Mouse (Mus musculus): Measurements from ENCODE around the gene Lrrc36.

The Lrrc36 gene

DNA sequence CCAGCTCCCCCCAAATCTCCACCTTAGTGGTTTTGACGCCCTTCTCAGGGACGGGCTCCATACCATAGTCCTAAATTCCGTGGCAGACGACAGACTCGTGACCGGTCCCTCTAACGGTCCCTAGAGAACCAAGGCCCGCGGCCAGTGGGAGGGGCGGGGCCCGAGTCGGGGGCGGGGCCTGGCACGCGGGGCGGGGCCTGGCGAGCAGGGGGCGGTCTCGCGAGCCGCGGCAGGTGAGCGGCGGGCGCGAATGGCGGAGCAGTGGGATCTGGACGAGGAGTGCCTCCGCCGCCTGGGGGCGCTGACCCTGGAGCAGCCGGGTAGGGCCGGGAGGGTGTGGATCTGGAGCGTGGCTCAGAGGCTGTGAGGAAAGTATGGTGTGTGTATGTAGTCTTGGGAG, at the start of gene Lrrc36, which contains the start of gene Kctd19:
Gene Lrrc36 (plus strand): TSS at position 181 of the 400 bp plus-strand sequence.
Gene Kctd19 (minus strand): TSS at position 112 of the 400 bp plus-strand sequence.
- DNase-seq (ENCODE audit: low spot score) = peak; percentile 76

DNA sequence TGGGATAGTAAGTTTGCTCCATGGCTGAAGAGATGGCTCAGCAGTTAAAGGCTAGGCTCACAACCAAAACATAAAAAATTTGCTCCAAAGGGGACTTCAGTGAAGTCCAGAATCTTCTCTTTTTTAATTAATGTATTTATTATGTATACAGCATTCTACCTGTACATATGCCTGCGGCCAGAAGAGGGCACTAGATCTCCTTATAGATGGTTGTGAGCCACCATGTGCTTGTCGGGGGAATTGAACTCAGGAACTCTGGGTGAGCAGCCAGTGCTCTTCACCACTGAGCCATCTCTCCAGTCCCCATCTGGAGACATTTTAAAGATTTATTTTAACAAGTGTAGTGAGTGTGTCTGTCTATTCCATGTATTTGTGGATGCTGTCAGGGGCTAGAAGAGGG, 46.3 kb upstream of the Lrrc36 start:
- peak; percentile 32 for DNase-seq (ENCODE audit: low spot score)

DNA sequence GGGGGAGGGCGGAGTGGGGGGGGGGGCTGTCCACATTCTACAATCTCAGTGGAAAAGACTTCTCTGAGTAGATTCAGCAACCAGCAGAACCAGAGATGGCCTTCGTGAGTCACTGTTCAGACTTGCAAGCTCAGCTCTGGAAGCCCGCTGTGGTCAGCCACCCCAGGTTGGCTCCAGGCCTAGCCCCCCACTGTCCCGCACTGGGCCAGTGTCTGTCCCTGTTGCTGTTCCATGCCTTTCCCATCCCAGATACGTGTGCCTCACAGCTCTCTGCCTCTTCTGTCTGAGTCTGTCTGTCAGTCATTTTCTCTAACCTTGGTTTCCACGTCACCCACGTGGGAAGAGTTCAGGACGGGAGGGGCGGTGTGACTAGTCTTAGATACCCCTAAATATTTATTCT, 40.9 kb upstream of the Lrrc36 start:
- no peak for DNase-seq (ENCODE audit: low spot score)

- DNase-seq (ENCODE audit: low spot score) = no peak
These were observed 40.3 kb upstream of the Lrrc36 start, which contains the start of gene Plekhg4 for GRCm38 (mm10) chr8:105373032-105373431. Gene Plekhg4, plus strand, starts transcription at chr8:105373274.

GRCm38 (mm10) chr8:105374513-105374966, 38.8 kb upstream of the Lrrc36 start:
- peak; percentile 70 for DNase-seq (ENCODE audit: low spot score)

GRCm38 (mm10) chr8:105378673-105379072, 34.7 kb upstream of the Lrrc36 start:
- no peak for DNase-seq (ENCODE audit: low spot score)

DNA sequence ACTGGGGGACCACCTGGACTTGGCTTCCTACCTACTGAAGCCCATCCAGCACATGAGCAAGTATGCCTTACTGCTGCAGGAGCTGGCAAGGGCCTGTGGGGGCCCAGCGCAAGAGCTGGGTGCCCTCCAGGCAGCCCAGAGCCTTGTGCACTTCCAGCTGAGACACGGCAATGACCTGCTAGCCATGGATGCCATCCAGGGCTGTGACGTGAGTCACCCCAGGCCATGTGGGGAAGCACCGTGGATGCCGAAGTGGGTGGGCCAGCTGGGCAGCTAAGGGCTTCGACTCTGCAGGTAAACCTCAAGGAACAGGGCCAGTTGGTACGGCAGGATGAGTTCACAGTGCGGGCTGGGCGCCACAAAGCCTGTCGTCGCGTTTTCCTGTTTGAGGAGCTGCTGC, 33.1 kb upstream of the Lrrc36 start:
- no peak for DNase-seq (ENCODE audit: low spot score)

DNA sequence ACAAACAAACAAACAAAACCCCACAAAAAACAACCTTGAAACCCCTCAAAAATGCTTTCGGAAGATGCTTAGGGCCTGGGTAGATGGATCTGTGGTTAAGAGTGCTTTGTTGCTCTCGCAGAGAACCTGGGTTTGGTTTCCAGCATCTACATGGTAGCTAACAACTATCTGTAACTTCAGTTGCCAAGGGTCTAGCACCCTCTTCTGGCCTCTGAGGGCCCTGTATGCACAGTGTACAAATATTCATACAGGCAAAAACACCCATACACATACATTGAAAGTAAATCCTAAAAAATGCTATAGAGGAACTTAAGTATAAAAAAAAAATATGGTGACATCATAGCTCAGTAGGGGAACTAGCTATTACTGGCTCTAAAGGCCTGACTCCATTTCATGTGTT, 29.3 kb upstream of the Lrrc36 start:
- no peak for DNase-seq (ENCODE audit: low spot score)

GRCm38 (mm10) chr8:105387151-105387550, 26.2 kb upstream of the Lrrc36 start:
- DNase-seq (ENCODE audit: low spot score) = no peak

DNA sequence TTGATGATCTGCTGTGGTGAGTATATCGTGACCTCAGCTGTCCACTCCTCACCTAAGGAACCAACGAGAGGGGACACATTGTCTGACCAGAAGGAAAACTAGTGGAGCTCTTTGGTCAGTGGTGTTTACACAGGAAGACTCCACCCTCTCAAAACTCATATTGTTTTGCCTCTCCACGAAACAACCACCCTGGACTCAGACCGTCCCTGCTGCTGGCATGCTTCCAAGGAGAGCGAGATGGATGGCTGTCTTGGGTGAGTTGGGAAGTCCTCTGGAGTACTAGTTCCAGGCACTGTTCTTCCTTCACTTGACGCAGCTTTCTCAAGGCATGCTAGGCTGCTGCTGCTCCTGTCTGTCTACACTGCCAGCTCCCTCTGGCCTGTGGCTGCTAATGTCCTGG, 24.3 kb upstream of the Lrrc36 start:
- no peak for DNase-seq (ENCODE audit: low spot score)

GRCm38 (mm10) chr8:105393089-105393787, 20.1 kb upstream of the Lrrc36 start:
- no peak for DNase-seq (ENCODE audit: low spot score)

DNA sequence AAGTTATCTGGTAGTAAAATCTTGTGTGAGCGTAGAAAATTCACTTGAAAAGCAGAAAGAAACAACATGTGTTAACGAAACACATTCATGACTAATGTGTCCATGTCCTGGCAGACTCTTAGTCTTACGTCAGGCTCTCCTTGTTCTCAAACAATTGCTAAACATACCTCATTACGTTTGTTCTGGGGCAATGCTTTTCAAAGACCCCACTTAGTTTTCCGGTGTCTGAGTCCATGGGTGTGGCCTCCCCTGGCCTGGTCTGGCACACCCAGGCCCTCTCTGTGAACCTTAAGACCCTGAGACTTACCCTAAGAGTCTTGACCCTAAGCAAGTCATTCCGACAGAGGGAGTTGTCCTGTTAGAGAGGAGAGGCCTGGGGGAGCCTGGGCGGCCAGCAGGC, 19.5 kb upstream of the Lrrc36 start:
- DNase-seq (ENCODE audit: low spot score) = no peak

DNA sequence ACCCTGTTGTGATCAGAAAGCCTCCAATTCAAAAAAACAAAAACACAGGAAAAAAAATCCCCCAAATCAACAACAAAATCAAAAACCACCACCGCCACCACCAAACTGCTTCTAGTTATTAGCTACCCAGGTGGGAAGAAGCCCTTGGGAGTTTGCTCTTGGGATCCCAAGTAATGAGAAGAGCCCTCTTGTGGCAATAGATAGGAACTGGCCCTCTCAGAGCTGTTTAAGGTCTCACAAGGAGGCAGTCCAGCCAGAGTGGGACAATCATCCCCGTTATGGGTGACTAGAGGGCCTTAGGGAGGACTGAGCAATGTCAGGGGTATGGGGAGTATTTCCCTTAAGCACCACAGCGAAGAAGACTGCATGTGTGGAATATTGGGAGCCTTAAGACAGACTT, 15.6 kb upstream of the Lrrc36 start:
- DNase-seq (ENCODE audit: low spot score) = peak; percentile 62

- DNase-seq (ENCODE audit: low spot score) = no peak
These were observed 13.4 kb upstream of the Lrrc36 start for GRCm38 (mm10) chr8:105400016-105400415.

DNA sequence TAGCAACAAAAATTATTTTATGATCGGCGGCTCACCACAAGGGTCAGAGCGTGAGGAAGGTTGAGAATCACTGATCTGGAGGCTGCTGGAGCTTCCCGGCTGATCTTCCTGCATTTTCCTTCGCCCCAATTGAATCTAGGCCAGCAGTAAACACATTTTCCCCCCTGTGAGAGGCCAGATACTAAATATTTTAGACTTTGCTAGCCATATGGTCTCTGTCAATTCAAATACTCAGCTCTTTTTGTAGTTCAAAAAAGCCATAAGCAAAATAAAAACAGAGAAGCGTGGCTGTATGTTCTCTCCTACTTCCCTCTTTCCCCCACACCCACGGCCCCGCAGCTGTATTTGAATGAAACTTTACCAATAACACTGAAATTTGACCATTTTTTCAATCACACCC, 9.9 kb upstream of the Lrrc36 start:
- no peak for DNase-seq (ENCODE audit: low spot score)

GRCm38 (mm10) chr8:105404496-105404895, 8.9 kb upstream of the Lrrc36 start:
- no peak for DNase-seq (ENCODE audit: low spot score)

DNA sequence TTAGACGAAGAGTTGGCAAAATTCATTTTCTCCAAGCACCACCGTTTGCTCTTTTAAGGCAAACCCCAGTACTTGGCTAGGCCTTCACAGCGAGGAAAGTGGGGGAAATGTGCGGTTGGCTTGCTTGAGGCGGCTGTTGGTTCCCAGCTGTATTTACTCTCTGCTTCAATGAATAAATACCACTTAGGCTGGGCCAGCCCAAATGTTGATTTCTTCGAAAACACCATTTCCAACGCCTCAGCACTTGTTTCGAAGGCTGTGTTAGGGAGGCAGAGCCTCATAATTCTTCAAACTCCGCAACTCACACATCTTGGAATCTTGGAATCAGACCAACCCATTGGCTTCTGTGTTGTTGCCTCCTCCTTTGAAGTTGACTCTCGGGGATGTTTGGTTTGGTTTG, 7.0 kb upstream of the Lrrc36 start:
- DNase-seq (ENCODE audit: low spot score) = no peak

GRCm38 (mm10) chr8:105408331-105408730, 5.0 kb upstream of the Lrrc36 start:
- no peak for DNase-seq (ENCODE audit: low spot score)

GRCm38 (mm10) chr8:105409947-105410346, 3.4 kb upstream of the Lrrc36 start:
- DNase-seq (ENCODE audit: low spot score) = no peak

DNA sequence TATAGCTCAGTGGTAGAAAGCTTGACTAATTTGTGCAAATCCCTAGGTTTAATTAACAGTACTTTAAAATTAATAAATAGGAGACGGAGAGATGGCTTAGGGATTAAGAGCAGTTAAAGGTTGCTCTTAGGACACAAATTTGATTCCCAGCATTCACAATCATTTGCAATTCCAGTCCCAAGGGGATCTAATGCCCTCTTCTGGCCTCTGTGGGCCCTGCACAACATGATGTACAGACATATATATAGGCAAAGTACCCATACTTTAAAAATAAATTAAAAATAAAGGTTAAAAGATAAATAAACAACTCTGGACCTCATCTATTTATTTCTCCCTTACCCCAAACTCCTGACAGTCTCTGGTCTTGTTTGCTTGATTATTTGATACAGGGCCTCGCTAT, 5.6 kb downstream of the Lrrc36 start:
- DNase-seq (ENCODE audit: low spot score) = no peak

DNA sequence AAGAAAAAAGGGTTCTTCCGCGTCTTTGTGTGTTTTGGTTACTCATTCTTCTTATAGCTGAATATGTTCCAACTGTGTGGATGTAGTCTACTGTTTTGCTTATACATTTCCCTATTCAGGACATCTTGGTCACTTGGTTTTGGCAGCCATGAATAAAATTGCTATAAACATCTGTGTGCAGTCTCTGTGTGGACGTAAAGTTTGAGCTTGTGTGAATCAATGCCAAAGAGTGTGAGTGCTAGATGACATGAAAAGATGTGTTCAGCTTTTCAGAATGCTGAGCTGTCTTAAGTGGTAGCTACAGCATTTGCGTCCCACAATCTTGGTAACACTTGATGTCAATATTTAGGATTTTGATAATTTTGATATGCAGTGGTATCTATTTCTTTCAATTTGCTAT, 6.4 kb downstream of the Lrrc36 start:
- DNase-seq (ENCODE audit: low spot score) = no peak

- no peak for DNase-seq (ENCODE audit: low spot score)
These were observed 8.6 kb downstream of the Lrrc36 start for GRCm38 (mm10) chr8:105422006-105422405.

DNA sequence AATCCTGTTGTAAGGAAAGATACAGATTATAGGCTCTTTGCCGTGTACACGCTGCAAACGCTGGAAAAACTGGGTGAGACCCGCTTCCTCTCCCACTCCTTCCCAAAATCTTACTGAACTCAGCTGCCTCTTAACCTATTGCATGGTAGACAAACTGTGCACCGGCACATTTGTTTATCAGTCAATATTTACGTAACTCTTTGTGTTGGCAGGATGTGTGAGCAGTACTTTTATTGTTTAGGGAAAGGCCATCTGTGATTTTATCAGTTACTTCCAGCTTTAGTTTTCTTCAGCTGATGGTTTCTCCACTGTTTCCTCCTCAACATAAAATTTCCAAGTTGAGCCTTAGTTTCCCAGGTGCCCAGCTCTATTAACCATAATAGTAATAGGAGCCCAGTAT, 13.5 kb downstream of the Lrrc36 start:
- DNase-seq (ENCODE audit: low spot score) = no peak

Measured in embryo, embryonic 10 days (tissue).